Mouse (Mus musculus): ENCODE results near the gene Lysmd2.

DNA sequence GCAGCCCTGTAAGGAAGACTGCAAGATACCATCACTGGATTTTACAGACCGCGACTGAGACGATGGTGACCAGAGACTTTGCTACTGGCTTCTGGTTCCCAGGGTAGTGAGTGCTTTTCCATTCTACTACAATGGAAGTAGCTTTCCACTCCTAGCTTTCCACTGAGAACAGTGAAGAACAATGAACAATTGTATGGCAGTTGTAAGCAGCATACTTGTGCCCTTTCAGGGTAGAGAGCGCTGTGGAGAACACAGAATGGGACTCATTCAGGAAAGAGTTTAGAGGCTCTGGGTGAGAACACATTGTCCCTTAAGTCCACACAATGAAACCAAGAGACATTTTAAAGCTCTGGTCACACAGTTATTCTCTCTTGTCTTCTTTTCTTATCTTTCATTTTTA is 27.9 kb upstream of the Lysmd2 start:
- TF ChIP-seq POLR2AphosphoS2 (IDR thresholded peaks at IDR 0.05; ENCODE audit: low read depth, low read length) = no peak
- TF ChIP-seq ZMIZ1 (IDR thresholded peaks at IDR 0.05; ENCODE audit: low read depth, low read length) = no peak
- TF ChIP-seq SMC3 (IDR thresholded peaks at IDR 0.05; ENCODE audit: low read depth, low read length) = no peak
- no peak for TF ChIP-seq CTCF (conservative IDR thresholded peaks at IDR 0.05 in 1 of 2, IDR thresholded peaks at IDR 0.05 in 1 of 2; ENCODE audit: low read depth in 2 of 2, low read length in 2 of 2)
- TF ChIP-seq NELFE (IDR thresholded peaks at IDR 0.05; ENCODE audit: low read depth, low read length) = no peak
- no peak for TF ChIP-seq ZC3H11A (IDR thresholded peaks at IDR 0.05; ENCODE audit: low read depth, low read length)
- TF ChIP-seq E2F4 (IDR thresholded peaks at IDR 0.05; ENCODE audit: insufficient replicate concordance, low read depth, low read length) = no peak
- no peak for TF ChIP-seq MAZ (IDR thresholded peaks at IDR 0.05; ENCODE audit: low read depth, low read length)
- TF ChIP-seq POLR2A (IDR thresholded peaks at IDR 0.05; ENCODE audit: low read depth, low read length) = no peak
- no peak for TF ChIP-seq TCF12 (IDR thresholded peaks at IDR 0.05; ENCODE audit: low read depth, low read length)
- no peak for TF ChIP-seq HCFC1 (IDR thresholded peaks at IDR 0.05; ENCODE audit: low read depth, low read length)
- no peak for TF ChIP-seq ZNF384 (IDR thresholded peaks at IDR 0.05; ENCODE audit: low read depth, low read length)
- TF ChIP-seq ZKSCAN1 (IDR thresholded peaks at IDR 0.05; ENCODE audit: borderline replicate concordance, low read depth, low read length) = no peak
- no peak for TF ChIP-seq BHLHE40 (IDR thresholded peaks at IDR 0.05; ENCODE audit: low read depth, low read length)

Measured in CH12.LX (cell line).